8 mouse cellular contexts compared by ENCODE assay signal in genomic region chr11:98345253-98345652, GRCm38 (mm10). TPM values are rescaled to one million over a fixed set of nuclear protein-coding genes. Genes with fewer than 3 reads are reported as not detected.
DNase-seq lines count a peak whose midpoint lies in the region; ATAC-seq and TF ChIP-seq lines count a peak whose summit lies in the region.

No protein-coding gene starts in this region.

- H3K9ac ChIP-seq in forebrain, embryonic 16.5 days (replicated peaks; ENCODE audit: low read depth, low read length) = no peak overlapping the region
- H3K9ac ChIP-seq in lung, embryonic 16.5 days (ENCODE audit: low read length) = no peak overlapping the region

- no peak for ATAC-seq in forebrain, embryonic 16.5 days
- ATAC-seq in lung, embryonic 16.5 days (ENCODE audit: low read depth) = no peak

- DNase-seq in MEL-GATA-1-ER (ENCODE audit: extremely low read depth, low read depth) = peak; percentile 54
- peak; percentile 91 to 93 for DNase-seq in cerebellum, adult 18-20 months
- DNase-seq in heart, postnatal 36 days = peak; percentile 79 to 86
- peak; percentile 81 to 89 for DNase-seq in layer of hippocampus, adult 2 months (ENCODE audit: low spot score in 2 of 2)
- peak; percentile 85 for DNase-seq in retina, embryonic 14.5 days (ENCODE audit: low spot score)
- peak; percentile 52 to 76 for DNase-seq in urinary bladder, adult 18-20 months (ENCODE audit: low spot score in 2 of 2)

- H3K4me3 ChIP-seq in forebrain, embryonic 16.5 days (replicated peaks; ENCODE audit: low read length) = peak overlapping the region; percentile 22; the same call in 1 of the 2 replicates
- peak overlapping the region; percentile 38; the same call in 1 of the 2 replicates for H3K4me3 ChIP-seq in layer of hippocampus, adult 2 months
- H3K4me3 ChIP-seq in lung, embryonic 16.5 days (ENCODE audit: low read length) = no peak overlapping the region

- H3K27me3 ChIP-seq in forebrain, embryonic 16.5 days (replicated peaks; ENCODE audit: control insufficient read depth, insufficient read depth, low read length) = peaks cover 35% of the 10 kb centered on the region
- H3K27me3 ChIP-seq in lung, embryonic 16.5 days (ENCODE audit: control insufficient read depth, insufficient read depth, low read depth, low read length) = peaks cover 70% of the 10 kb centered on the region

- peak; percentile 88 for TF ChIP-seq CTCF in layer of hippocampus, adult 2 months (conservative IDR thresholded peaks at IDR 0.05)

- no peaks in the 10 kb centered on the region for H3K36me3 ChIP-seq in forebrain, embryonic 16.5 days (ENCODE audit: control insufficient read depth, insufficient read depth)
- H3K36me3 ChIP-seq in lung, embryonic 16.5 days (ENCODE audit: control insufficient read depth, insufficient read depth, low read length) = no peaks in the 10 kb centered on the region

- intact Hi-C loops in heart, postnatal 36 days (cut with DNase I) = loop anchor here (2.0 kb wide), 2 partner anchors 80 to 94 kb away; partner anchors contain the start of gene Mien1

- under 1% methylated on average over 14 of the region's 14 CpGs for WGBS in forebrain, embryonic 16.5 days
- WGBS in lung, embryonic 16.5 days = 2% methylated on average over 14 of the region's 14 CpGs

- H3K4me1 ChIP-seq in forebrain, embryonic 16.5 days (replicated peaks; ENCODE audit: control insufficient read depth, insufficient read depth, low read length) = peaks cover 46% of the 10 kb centered on the region
- H3K4me1 ChIP-seq in lung, embryonic 16.5 days (replicated peaks; ENCODE audit: control insufficient read depth, insufficient read depth, low read length) = peaks cover 18% of the 10 kb centered on the region

- peak overlapping the region; percentile 53 for H3K4me2 ChIP-seq in forebrain, embryonic 16.5 days (ENCODE audit: low read length)
- H3K4me2 ChIP-seq in lung, embryonic 16.5 days (ENCODE audit: low read depth, low read length) = peak overlapping the region; percentile 37

- H3K9me3 ChIP-seq in forebrain, embryonic 16.5 days (ENCODE audit: control insufficient read depth, low read length) = no peaks in the 10 kb centered on the region
- H3K9me3 ChIP-seq in lung, embryonic 16.5 days (ENCODE audit: control insufficient read depth, low read length) = no peaks in the 10 kb centered on the region

- H3K27ac ChIP-seq in forebrain, embryonic 16.5 days (ENCODE audit: low read length) = no peak overlapping the region
- H3K27ac ChIP-seq in layer of hippocampus, adult 2 months = no peak overlapping the region
- no peak overlapping the region for H3K27ac ChIP-seq in lung, embryonic 16.5 days (ENCODE audit: low read length)

RNA-seq across cellular contexts. Expression of gene Ppp1r1b, which starts 3.0 kb away (rescaled TPM):
- polyA plus RNA-seq in forebrain, embryonic 16.5 days (2015; fragmentation: Nextera tagmentation; extraction: Ambion mirVana) = 69.7 and 72.4 TPM in 2 replicates
- 1 to 10 TPM; 4.6 to 7.0 TPM for total RNA-seq in heart, postnatal 36 days (2021)
- total RNA-seq in layer of hippocampus, adult 2 months (2021) = 10 to 100 TPM; 55.9 to 56.2 TPM
- 5.6 and 6.1 TPM in 2 replicates for polyA plus RNA-seq in lung, embryonic 16.5 days (2015; fragmentation: Nextera tagmentation; extraction: Ambion mirVana)

RNA-seq across cellular contexts. Expression of gene Stard3, which starts 12.9 kb away (rescaled TPM):
- polyA plus RNA-seq in forebrain, embryonic 16.5 days (2015; fragmentation: Nextera tagmentation; extraction: Ambion mirVana) = 52.8 and 56.3 TPM in 2 replicates
- 10 to 100 TPM; 21.5 to 26.8 TPM for total RNA-seq in heart, postnatal 36 days (2021)
- total RNA-seq in layer of hippocampus, adult 2 months (2021) = 10 to 100 TPM; 32.9 to 35.5 TPM
- polyA plus RNA-seq in lung, embryonic 16.5 days (2015; fragmentation: Nextera tagmentation; extraction: Ambion mirVana) = 55.9 and 61.3 TPM in 2 replicates

RNA-seq across cellular contexts. Expression of gene Neurod2, which starts 15.8 kb away (rescaled TPM):
- 110 and 133 TPM in 2 replicates for polyA plus RNA-seq in forebrain, embryonic 16.5 days (2015; fragmentation: Nextera tagmentation; extraction: Ambion mirVana)
- total RNA-seq in heart, postnatal 36 days (2021) = not detected
- 100 to 1,000 TPM; 163 to 165 TPM for total RNA-seq in layer of hippocampus, adult 2 months (2021)
- polyA plus RNA-seq in lung, embryonic 16.5 days (2015; fragmentation: Nextera tagmentation; extraction: Ambion mirVana) = 0.06 TPM in 1 of 2 replicates, not detected in the other

RNA-seq across cellular contexts. Expression of gene Tcap, which starts 38.4 kb away (rescaled TPM):
- 0.23 and 0.26 TPM in 2 replicates for polyA plus RNA-seq in forebrain, embryonic 16.5 days (2015; fragmentation: Nextera tagmentation; extraction: Ambion mirVana)
- 1,000 to 10,000 TPM; 1,783 to 3,188 TPM for total RNA-seq in heart, postnatal 36 days (2021)
- 1 to 10 TPM in 1 of 2 experiments, under 1 TPM in 1; 0.92 to 1.0 TPM for total RNA-seq in layer of hippocampus, adult 2 months (2021)
- polyA plus RNA-seq in lung, embryonic 16.5 days (2015; fragmentation: Nextera tagmentation; extraction: Ambion mirVana) = 6.7 and 8.0 TPM in 2 replicates

RNA-seq across cellular contexts. Expression of gene Pnmt, which starts 41.0 kb away (rescaled TPM):
- polyA plus RNA-seq in forebrain, embryonic 16.5 days (2015; fragmentation: Nextera tagmentation; extraction: Ambion mirVana) = 0.21 and 0.86 TPM in 2 replicates
- total RNA-seq in heart, postnatal 36 days (2021) = 1 to 10 TPM in 1 of 2 experiments, under 1 TPM in 1; 0.76 to 1.6 TPM
- total RNA-seq in layer of hippocampus, adult 2 months (2021) = not detected
- 0.13 TPM in 1 of 2 replicates, not detected in the other for polyA plus RNA-seq in lung, embryonic 16.5 days (2015; fragmentation: Nextera tagmentation; extraction: Ambion mirVana)

Comparison
In these comparisons a context has a peak if more than half of its experiments do, and no peak if none do; other contexts are left out.
1. RNA of gene Ppp1r1b, which starts 3.0 kb away (total RNA-seq): 55.9 to 56.2 TPM in layer of hippocampus, adult 2 months; 4.6 to 7.0 TPM in heart, postnatal 36 days; every median in the first group is over 4 times any median in the second.
2. RNA of gene Neurod2, which starts 15.8 kb away (total RNA-seq): 163 to 165 TPM in layer of hippocampus, adult 2 months; not detected in heart, postnatal 36 days; every median in the first group is over 100 times any median in the second.
3. Peak in every context shown above with its lines, with median percentiles within 50 percentile points of each other: DNase-seq.